Mouse (Mus musculus) liver, embryonic 14.5 days (tissue): Measurements from ENCODE around the gene Ankrd33.

Experiments
- CTCF ChIP-seq: IDR thresholded peaks from 2 replicates; pipeline ENCODE4 v1.5.1; 2016; ENCODE audit warnings: antibody characterized with exemption, low read depth, control low read depth
- EP300 ChIP-seq: IDR thresholded peaks from 2 replicates; pipeline ENCODE4 v1.6.1; 2016; ENCODE audit warnings: antibody characterized with exemption, low read depth

DNA sequence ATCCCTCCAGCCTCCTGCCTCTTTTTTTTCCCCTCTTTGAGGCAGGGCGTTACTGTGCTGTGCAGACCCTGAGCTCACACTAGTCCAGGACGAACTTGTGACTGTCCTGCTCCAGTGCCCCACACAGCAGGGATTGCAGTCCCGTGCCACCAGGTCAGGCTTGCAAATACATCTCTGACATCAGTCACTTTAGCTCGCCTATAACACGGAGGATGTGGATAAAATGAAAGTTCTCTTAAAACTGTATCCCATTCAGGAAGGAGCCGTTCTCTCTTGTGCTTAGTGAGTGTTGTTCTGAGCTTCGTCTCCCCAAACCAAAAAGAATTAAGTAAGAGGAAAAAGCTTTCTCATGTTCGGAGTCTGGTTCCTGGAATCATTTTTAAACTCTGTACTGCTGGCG is 29.1 kb upstream of the Ankrd33 start:
- TF ChIP-seq EP300 (no peak), CTCF (no peak)
